Mouse (Mus musculus) hindbrain, embryonic 10.5 days (tissue): ENCODE data around the gene Stradb. TPM values are rescaled to one million over a fixed set of nuclear protein-coding genes. Genes with fewer than 3 reads are reported as not detected.

ENCODE experiments used
- DNase-seq: peaks from one replicate; pipeline ENCODE4 v3.0.0-alpha.2; 2017; ENCODE audit warnings: low spot score
- H3K27ac ChIP-seq: fragments of 300-500 bp; sonication (generic); 2 replicates; pipeline ENCODE4 v1.5.1; 2016; ENCODE audit warnings: mild to moderate bottlenecking, moderate library complexity
- H3K27me3 ChIP-seq: fragments of 300-500 bp; sonication (generic); 2 replicates; pipeline ENCODE4 v1.6.1; 2016; ENCODE audit warnings: mild to moderate bottlenecking; ENCODE audit not compliant: poor library complexity, insufficient read depth, severe bottlenecking
- H3K36me3 ChIP-seq: fragments of 300-500 bp; sonication (generic); 2 replicates; pipeline ENCODE4 v1.6.1; 2016; ENCODE audit warnings: mild to moderate bottlenecking, moderate library complexity
- H3K4me1 ChIP-seq: fragments of 300-500 bp; sonication (generic); replicated peaks from 2 replicates; pipeline ENCODE4 v1.6.1; 2016; ENCODE audit warnings: mild to moderate bottlenecking
- H3K4me3 ChIP-seq: fragments of 300-500 bp; sonication (generic); 2 replicates; pipeline ENCODE4 v1.5.1; 2016; ENCODE audit warnings: mild to moderate bottlenecking, moderate library complexity
- H3K9me3 ChIP-seq: fragments of 300-500 bp; sonication (generic); 2 replicates; pipeline ENCODE4 v1.6.1; 2016; ENCODE audit warnings: mild to moderate bottlenecking, moderate library complexity
- WGBS: fragments of 180-500 bp; shearing (Covaris S2); methylation state at CpG from one replicate; pipeline ENCODE4 v1.1.7; 2016; 5-methylcytosine and 5-hydroxymethylcytosine counted together
- polyA plus RNA-seq: library from polyadenylated mRNA; unstranded; fragments of >200 nt; fragmentation: Nextera tagmentation; extraction: Ambion mirVana; gene quantifications from 2 replicates; pipeline ENCODE4 v1.2.1, GENCODE M21; 2016

The Stradb gene
- polyA plus RNA-seq: 29.9 and 34.1 TPM in 2 replicates

DNA sequence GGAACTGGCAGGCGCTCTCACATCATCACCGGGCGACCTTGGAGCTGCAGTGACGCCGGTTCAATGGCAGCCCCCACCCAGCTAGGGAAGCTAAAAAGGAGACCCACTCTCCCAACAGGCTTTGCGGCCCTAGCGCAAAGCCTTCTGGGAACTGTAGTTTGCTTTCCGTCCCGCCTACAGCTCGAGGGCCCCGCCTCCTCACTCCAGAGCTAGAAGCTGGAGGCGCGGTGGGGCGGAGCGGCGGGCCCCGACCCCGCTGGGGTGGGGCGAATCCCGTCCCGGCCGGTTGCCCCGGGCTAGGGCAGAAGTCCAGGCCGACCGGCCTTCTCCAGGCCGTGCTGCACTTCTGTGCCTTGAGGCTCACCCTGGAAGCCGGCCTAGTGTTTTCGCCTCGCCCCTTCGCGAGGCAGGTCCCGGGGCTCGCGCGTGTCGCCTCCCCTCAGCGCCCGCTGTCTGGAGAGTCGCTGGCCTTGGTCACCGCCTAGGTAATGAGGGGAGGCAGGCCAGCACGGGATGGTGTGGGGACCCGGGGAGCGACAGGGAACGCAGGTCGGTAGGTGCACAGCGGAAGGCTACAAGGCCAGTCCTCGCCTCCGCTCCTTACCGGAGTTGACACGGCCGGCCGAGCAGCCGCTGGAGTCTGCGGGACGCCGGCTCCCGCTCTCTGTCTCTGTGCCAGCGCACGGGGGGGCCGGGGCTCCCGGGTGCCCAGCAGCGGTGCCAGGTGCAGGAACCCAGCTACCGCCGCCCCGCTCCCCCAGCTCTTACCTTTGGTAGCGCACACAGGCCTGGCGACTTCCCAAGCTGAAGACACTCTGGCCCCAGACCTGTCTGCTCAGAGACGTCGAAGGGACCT lies at the start of gene Stradb, which contains the start of gene Trak2:
Gene Stradb (plus strand): TSS at position 157 of the 856 bp plus-strand sequence.
Gene Trak2 (minus strand): TSS at position 65 of the 856 bp plus-strand sequence.
- Histone ChIP-seq H3K4me3 (peak within 1 kb of the TSS; percentile 86), H3K27me3 (no peaks in the 10 kb centered on the region), H3K36me3 (peaks cover 2% of the 10 kb centered on the region; the same call in 1 of the 2 replicates), H3K9me3 (no peaks in the 10 kb centered on the region), H3K4me1 (peaks cover 47% of the 10 kb centered on the region), H3K27ac (peak within 1 kb of the TSS; percentile 94)
- peak; percentile 94 for DNase-seq
- WGBS: under 1% methylated on average over 69 of the region's 69 CpGs

DNA sequence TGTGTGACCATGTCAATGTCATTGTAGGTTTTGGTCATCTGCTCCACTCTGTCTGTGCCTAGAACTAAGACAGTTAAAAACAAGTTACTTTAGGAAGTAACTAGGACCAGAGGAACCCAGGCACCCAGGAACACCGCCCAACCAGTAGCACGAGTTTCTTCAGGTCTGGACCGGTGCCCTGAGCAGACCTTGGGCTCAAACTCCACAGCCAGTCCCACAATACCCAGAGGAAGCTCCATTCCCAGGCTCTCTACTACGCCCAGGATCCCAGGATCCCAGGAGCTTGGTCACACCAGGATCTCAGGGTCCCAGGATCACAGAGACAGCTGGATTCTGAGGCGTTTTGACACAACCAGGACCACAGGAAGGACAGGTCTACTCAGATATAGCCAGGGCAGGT lies 46.7 kb upstream of the Stradb start:
- Histone ChIP-seq H3K27ac (no peak overlapping the region), H3K4me3 (no peak overlapping the region), H3K4me1 (no peaks in the 10 kb centered on the region), H3K36me3 (peaks cover 43% of the 10 kb centered on the region), H3K27me3 (no peaks in the 10 kb centered on the region), H3K9me3 (peaks cover 7% of the 10 kb centered on the region; the same call in 1 of the 2 replicates)
- WGBS: 92% methylated on average over 5 of the region's 5 CpGs
- DNase-seq: no peak

DNA sequence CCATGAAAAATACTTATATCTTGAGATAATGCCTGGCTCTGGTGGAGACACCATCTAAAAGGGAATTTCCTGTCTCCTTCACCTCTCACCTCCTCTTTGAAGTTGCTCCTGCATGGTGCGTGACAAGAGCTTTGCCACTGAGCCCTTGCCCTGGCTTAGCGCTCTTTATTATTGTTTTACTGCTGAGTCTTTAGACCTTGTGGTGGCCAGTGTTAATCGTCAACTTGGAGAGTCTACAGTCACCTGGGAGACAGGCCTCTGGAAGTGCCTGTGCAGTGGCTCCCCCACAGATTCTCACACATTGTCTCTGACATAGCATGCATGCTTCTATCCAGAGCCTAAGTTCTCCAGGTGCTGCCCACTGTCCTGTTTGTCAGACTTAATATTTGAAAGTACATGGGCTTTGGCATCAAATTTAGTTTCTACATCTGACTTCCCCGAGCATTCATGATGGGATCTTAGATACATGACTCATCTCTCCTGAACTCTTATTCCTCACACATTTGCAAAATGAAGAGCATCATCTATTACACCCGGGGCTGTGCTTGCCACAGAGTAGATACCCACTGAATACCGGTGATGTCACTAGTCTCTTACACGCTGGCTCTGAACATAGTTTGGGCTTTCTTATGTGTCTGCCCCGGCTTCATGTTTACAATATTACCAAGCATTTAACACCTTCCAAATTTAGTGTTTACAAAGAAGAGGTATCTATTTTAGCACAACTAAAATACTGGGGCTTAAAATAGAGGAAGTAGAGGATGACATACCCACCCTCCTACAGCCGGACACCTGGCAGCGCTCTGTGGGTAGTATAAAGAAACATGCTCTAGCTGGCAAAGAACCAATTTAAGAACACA lies 36.3 kb upstream of the Stradb start:
- no peaks in the 10 kb centered on the region for H3K27me3 ChIP-seq
- H3K4me1 ChIP-seq: no peaks in the 10 kb centered on the region
- 0 out of 2 replicates have a peak, but pooled peaks cover 4% of the 10 kb centered on the region for H3K9me3 ChIP-seq
- DNase-seq: no peak
- WGBS: 96% methylated on average over 10 of the region's 10 CpGs
- H3K27ac ChIP-seq: no peak overlapping the region
- H3K4me3 ChIP-seq: no peak overlapping the region
- peaks cover 36% of the 10 kb centered on the region for H3K36me3 ChIP-seq

DNA sequence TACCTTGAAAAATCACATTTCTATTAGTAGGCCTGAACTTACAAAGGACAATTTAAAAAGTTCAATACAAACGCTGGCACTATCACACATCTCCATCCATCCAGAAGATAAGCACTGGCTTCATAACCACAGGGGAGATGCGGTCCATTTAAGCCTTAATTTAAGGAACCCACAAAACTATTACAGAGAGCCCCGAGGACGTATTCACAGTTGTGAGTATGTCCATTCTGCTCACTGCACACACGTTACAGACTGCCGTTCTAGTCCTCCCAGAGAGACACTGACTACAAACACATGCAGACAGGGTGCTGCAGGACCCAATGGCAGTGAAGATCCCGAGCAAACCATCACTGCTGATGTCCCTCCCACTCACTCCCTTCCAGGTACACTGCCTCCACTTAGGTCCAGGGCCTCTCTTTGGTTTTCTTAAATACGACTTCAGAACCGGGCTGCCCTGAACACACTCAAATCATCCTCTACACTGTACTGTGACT lies 35.7 kb upstream of the Stradb start:
- H3K4me3 ChIP-seq: no peak overlapping the region
- H3K4me1 ChIP-seq: no peaks in the 10 kb centered on the region
- no peak for DNase-seq
- no peak overlapping the region for H3K27ac ChIP-seq
- H3K27me3 ChIP-seq: no peaks in the 10 kb centered on the region
- WGBS: 93% methylated on average over 9 of the region's 9 CpGs
- H3K9me3 ChIP-seq: 0 out of 2 replicates have a peak, but pooled peaks cover 4% of the 10 kb centered on the region
- H3K36me3 ChIP-seq: peaks cover 36% of the 10 kb centered on the region

DNA sequence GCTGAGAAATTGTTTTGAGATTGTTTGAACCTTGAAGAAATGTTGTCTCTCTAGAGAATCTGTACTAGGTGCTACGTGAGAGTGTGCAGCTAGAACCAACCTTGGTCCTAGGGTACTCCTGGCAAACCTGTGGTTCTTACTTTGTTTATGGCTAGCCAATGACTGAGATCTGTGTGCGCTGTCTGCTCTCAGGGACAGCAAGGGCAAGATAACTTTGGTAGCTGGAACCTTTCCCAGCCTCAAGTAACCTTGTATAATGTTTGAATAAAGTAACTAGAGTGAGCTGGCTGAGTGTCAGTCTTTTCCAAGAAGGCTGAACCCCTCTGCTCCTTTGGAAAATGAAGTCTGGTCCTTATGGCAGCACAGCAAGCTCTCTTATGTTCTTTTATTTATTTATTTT lies 27.8 kb upstream of the Stradb start:
- no peak for DNase-seq
- H3K27me3 ChIP-seq: no peaks in the 10 kb centered on the region
- WGBS: 98% methylated on average over 2 of the region's 2 CpGs
- H3K9me3 ChIP-seq: 0 out of 2 replicates have a peak, but pooled peaks cover 2% of the 10 kb centered on the region
- H3K4me1 ChIP-seq: peaks cover under 1% of the 10 kb centered on the region; the same call in 1 of the 2 replicates
- H3K27ac ChIP-seq: no peak overlapping the region
- peaks cover 22% of the 10 kb centered on the region for H3K36me3 ChIP-seq
- H3K4me3 ChIP-seq: no peak overlapping the region

DNA sequence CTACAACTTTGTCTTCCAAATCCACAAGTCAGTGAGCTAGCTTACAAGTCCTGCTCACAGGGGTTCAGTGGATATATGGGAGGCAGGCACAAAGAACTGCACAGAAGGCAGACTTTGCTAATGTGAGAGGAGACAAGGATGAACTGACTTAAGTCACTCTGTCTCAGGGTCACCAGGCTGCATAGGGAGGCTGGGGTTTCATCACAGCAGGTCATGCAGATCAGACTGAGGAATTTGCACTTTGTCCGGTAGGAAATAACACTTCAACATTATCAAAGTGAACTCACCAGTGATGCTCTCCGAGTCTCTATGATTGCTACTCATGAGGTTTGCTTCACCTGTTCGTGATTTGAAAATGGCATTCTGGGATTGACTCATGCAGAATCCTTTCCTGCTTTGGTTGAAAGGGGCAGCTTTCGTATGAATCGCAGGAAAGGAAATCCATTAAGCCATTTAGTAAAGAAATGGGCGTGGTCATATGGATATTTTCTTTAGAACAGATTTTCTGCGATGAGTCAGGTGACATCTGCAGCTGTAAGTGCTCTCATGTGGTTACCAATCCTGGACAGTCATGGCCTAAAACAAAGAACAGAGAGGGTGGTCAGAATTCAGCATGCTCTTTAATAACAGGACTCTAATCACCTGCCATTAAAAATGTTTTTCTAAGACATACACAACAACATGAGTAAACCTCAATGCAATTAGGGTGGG lies 27.2 kb upstream of the Stradb start:
- Histone ChIP-seq H3K4me1 (peaks cover 6% of the 10 kb centered on the region; the same call in 1 of the 2 replicates), H3K36me3 (peaks cover 20% of the 10 kb centered on the region), H3K4me3 (no peak overlapping the region), H3K9me3 (0 out of 2 replicates have a peak, but pooled peaks cover 2% of the 10 kb centered on the region), H3K27me3 (no peaks in the 10 kb centered on the region), H3K27ac (no peak overlapping the region)
- no peak for DNase-seq
- 93% methylated on average over 7 of the region's 7 CpGs for WGBS

DNA sequence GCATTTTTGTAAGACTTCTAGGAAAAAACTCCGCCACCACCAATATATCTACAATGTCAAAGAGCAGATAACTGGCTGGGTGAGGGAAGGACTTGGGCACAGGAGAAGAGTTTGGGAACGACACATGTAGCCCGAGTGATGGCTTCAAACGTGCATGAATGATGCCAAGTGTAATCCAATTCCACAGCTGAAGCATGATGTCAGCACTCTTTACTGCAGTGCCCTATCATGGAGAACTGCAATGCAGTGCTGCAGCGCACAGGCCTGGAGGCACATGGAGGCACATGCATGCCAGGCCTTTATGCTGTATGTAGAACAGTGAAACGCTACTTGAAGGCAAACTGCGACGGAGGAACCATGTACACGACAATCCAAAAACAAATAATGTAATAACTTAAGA lies 26.6 kb upstream of the Stradb start:
- WGBS: 94% methylated on average over 9 of the region's 9 CpGs
- peaks cover 20% of the 10 kb centered on the region for H3K36me3 ChIP-seq
- no peak for DNase-seq
- no peaks in the 10 kb centered on the region for H3K27me3 ChIP-seq
- 0 out of 2 replicates have a peak, but pooled peaks cover 2% of the 10 kb centered on the region for H3K9me3 ChIP-seq
- no peak overlapping the region for H3K27ac ChIP-seq
- peaks cover 12% of the 10 kb centered on the region for H3K4me1 ChIP-seq
- H3K4me3 ChIP-seq: no peak overlapping the region

DNA sequence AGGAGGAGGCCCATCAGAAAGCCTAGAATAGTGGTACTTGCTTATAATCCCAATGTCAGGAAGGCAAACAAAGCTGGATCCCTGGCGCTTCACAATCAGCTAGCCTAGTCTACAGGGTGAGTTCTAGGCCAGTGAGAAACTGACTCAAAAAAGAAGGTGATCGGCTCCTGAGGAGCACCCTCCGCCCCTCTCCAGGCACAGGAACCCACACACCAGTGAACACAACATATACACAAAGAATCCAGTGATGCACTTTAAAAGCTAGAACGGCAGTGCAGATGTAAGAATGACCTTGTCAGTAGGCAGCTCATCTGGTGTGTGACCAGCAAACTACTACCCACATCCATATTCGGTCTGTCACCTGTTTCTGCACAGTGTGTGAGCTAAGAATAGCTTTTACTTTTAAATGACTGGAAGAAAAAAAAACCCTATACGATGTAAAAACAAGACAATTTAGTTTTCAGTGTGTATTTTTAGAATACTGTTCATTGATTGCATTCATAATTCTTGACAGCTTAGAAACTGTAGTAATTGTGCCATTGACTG lies 23.7 kb upstream of the Stradb start:
- H3K27ac ChIP-seq: no peak overlapping the region
- no peaks in the 10 kb centered on the region for H3K27me3 ChIP-seq
- peaks cover 23% of the 10 kb centered on the region for H3K4me1 ChIP-seq
- DNase-seq: no peak
- 0 out of 2 replicates have a peak, but pooled peaks cover 2% of the 10 kb centered on the region for H3K9me3 ChIP-seq
- peaks cover 18% of the 10 kb centered on the region for H3K36me3 ChIP-seq
- H3K4me3 ChIP-seq: no peak overlapping the region
- WGBS: 90% methylated on average over 6 of the region's 6 CpGs

DNA sequence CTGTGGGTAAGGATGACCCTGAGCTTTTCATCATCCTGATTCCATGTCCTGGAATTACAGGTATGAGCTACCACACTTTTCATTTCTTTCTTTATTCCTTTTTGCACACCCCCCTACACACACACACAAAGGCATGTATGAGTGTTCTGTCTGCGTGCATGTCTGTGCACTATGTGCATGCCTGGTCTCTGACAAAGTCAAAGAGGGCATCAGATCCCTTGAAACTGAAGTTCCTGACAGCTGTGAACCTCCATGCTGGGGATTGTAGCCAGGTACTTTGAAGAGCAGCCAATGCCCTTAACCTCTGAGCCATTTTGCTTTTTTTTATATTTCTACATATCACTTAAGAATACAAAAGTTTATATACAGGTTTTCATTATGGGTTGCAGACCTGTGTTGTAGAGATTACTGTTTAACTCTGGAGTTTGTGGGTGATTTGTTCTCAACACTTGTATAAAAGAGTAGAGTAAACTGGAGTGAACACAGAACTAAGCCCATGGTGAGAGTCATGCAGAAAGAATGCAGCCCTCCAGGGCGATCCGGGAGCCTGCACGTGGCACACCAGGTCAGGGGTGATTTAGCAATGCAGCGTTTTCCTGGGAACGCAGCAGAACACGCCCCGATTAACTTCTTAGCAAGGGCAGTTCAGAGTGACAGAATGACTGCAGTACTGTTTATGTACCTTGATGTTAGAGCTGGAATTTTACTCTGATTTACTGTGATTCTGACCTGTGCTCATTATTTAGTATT lies 22.2 kb upstream of the Stradb start:
- Histone ChIP-seq H3K9me3 (no peaks in the 10 kb centered on the region), H3K4me1 (peaks cover 23% of the 10 kb centered on the region), H3K36me3 (peaks cover 3% of the 10 kb centered on the region), H3K27ac (no peak overlapping the region), H3K27me3 (no peaks in the 10 kb centered on the region), H3K4me3 (no peak overlapping the region)
- 49% methylated on average over 8 of the region's 8 CpGs for WGBS
- DNase-seq: peak; percentile 21

DNA sequence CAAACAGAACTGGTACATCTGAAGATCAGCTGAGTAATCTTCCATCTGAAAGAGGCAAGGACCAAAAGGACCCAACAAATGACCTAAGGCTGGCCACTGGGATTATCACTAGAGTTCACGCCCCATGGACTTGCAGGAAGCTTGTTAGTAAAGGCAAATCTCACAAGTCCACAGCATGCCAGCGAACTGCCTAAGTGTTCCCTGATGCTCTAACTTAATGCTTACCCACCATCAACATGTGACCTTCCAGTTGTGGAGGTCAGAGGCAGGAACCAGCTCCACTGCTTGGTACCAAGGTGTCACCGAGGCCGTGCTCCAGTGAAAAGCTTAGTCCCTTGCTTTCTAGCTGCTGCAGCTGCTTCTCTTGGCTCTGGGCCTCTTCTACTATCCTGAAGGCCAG lies 21.5 kb upstream of the Stradb start:
- 78% methylated on average over 4 of the region's 4 CpGs for WGBS
- no peak for DNase-seq
- Histone ChIP-seq H3K36me3 (no peaks in the 10 kb centered on the region), H3K4me1 (peaks cover 23% of the 10 kb centered on the region), H3K27me3 (no peaks in the 10 kb centered on the region), H3K27ac (no peak overlapping the region), H3K4me3 (no peak overlapping the region), H3K9me3 (no peaks in the 10 kb centered on the region)

DNA sequence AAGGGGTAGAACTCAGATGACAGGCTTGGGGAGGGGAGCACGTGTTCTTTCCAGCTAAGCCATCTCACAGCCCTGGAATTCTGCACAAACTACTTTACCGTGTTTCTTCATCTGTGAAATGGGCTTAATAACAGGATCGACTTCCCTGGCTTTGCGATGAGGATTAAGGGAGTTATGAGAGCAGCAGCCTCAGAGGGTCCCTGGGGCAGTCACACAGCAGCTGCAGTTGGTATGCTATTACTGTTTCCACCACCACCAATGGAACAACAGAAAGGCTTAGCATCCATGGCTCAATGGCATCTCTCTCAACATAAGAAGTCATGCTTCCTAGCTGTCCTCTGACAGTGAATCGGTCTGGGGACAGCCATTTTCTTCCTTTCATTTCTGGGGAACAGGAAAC lies 20.8 kb upstream of the Stradb start:
- Histone ChIP-seq H3K27ac (no peak overlapping the region), H3K27me3 (no peaks in the 10 kb centered on the region), H3K4me3 (no peak overlapping the region), H3K4me1 (peaks cover 28% of the 10 kb centered on the region), H3K36me3 (no peaks in the 10 kb centered on the region), H3K9me3 (no peaks in the 10 kb centered on the region)
- WGBS: 89% methylated on average over 5 of the region's 5 CpGs
- DNase-seq: no peak
